Mouse (Mus musculus): ENCODE measurements around the gene Mib2. TPM values are rescaled to one million over a fixed set of nuclear protein-coding genes. Genes with fewer than 3 reads are reported as not detected.
"Not testable (repeated sequence)": the region's sequence is repeated elsewhere in the genome, so short reads cannot be mapped to it uniquely, and the experiment has no call there.

The Mib2 gene
- polyA plus RNA-seq (2017; shearing (Covaris generic)) = 1 to 10 TPM; 3.1 to 5.2 (median 3.9) TPM

GRCm38 (mm10) chr4:155668689-155669597 is at the start of gene Mib2:
TSS of gene Mib2 (minus strand) at chr4:155669198.
- peak; percentile 97 for ATAC-seq

- ATAC-seq = no peak
These were observed 41.7 kb upstream of the Mib2 start for GRCm38 (mm10) chr4:155710521-155711252.

GRCm38 (mm10) chr4:155708988-155709387 is 40.0 kb upstream of the Mib2 start:
- ATAC-seq = no peak

GRCm38 (mm10) chr4:155708582-155708981 is 39.6 kb upstream of the Mib2 start:
- ATAC-seq = no peak

- peak; percentile 24 for ATAC-seq
These were observed 36.6 kb upstream of the Mib2 start for GRCm38 (mm10) chr4:155705592-155705929.

- ATAC-seq = peak; percentile 77
These were observed 36.0 kb upstream of the Mib2 start, which contains the start of gene Ssu72 for GRCm38 (mm10) chr4:155704721-155705591. TSS of gene Ssu72 (plus strand) at chr4:155704800.

GRCm38 (mm10) chr4:155703425-155703929 is 34.5 kb upstream of the Mib2 start:
- ATAC-seq = no peak

- peak; percentile 30 for ATAC-seq
These were observed 31.4 kb upstream of the Mib2 start for GRCm38 (mm10) chr4:155700425-155700824.

GRCm38 (mm10) chr4:155696261-155697255 is 27.6 kb upstream of the Mib2 start:
- ATAC-seq = no peak

- no peak for ATAC-seq
These were observed 26.6 kb upstream of the Mib2 start for GRCm38 (mm10) chr4:155695531-155696062.

GRCm38 (mm10) chr4:155694482-155695401 is 25.7 kb upstream of the Mib2 start:
- peak; percentile 84 for ATAC-seq

GRCm38 (mm10) chr4:155694111-155694481 is 25.1 kb upstream of the Mib2 start, which contains the start of gene Fndc10:
TSS of gene Fndc10 (plus strand) at chr4:155694342.
- peak; percentile 53 for ATAC-seq

GRCm38 (mm10) chr4:155692421-155692820 is 23.4 kb upstream of the Mib2 start:
- ATAC-seq = no peak

- ATAC-seq = no peak
These were observed 21.8 kb upstream of the Mib2 start for GRCm38 (mm10) chr4:155690571-155691375.

- ATAC-seq = not testable (repeated sequence)
These were observed 18.8 kb upstream of the Mib2 start for GRCm38 (mm10) chr4:155687764-155688163.

- not testable (repeated sequence) for ATAC-seq
These were observed 14.8 kb upstream of the Mib2 start for GRCm38 (mm10) chr4:155683670-155684277.

GRCm38 (mm10) chr4:155675991-155676390 is 7.0 kb upstream of the Mib2 start:
- ATAC-seq = no peak

- no peak for ATAC-seq
These were observed 3.1 kb upstream of the Mib2 start for GRCm38 (mm10) chr4:155672082-155672481.
